Mouse (Mus musculus) MN1 (cell line): ENCODE data around the gene Zswim2.
"Not testable (repeated sequence)": the region's sequence is repeated elsewhere in the genome, so short reads cannot be mapped to it uniquely, and the experiment has no call there.

ENCODE experiments used
- DNase-seq: peaks from one replicate; pipeline ENCODE4 v3.0.0-alpha.2; 2016; ENCODE audit warnings: low spot score

The Zswim2 gene

GRCm38 (mm10) chr2:83940931-83941361 is at the start of gene Zswim2:
TSS of gene Zswim2 (minus strand) at chr2:83941228.
- peak; percentile 64 for DNase-seq

- DNase-seq = not testable (repeated sequence)
Observed at GRCm38 (mm10) chr2:83990253-83990652, 49.2 kb upstream of the Zswim2 start, which contains the start of gene Gm13691. TSS of gene Gm13691 (plus strand) at chr2:83990553.

GRCm38 (mm10) chr2:83984443-83984842 is 43.4 kb upstream of the Zswim2 start, which contains the start of gene Gm13697:
TSS of gene Gm13697 (plus strand) at chr2:83984743.
- DNase-seq = not testable (repeated sequence)

- DNase-seq = not testable (repeated sequence)
Observed at GRCm38 (mm10) chr2:83978633-83979032, 37.6 kb upstream of the Zswim2 start, which contains the start of gene Gm13694. TSS of gene Gm13694 (plus strand) at chr2:83978933.

GRCm38 (mm10) chr2:83972823-83973222 is 31.8 kb upstream of the Zswim2 start, which contains the start of gene Gm13696:
TSS of gene Gm13696 (plus strand) at chr2:83973123.
- not testable (repeated sequence) for DNase-seq

- not testable (repeated sequence) for DNase-seq
Observed at GRCm38 (mm10) chr2:83967013-83967412, 26.0 kb upstream of the Zswim2 start, which contains the start of gene Gm13695. TSS of gene Gm13695 (plus strand) at chr2:83967313.

- not testable (repeated sequence) for DNase-seq
Observed at GRCm38 (mm10) chr2:83961203-83961602, 20.2 kb upstream of the Zswim2 start, which contains the start of gene Gm13693. TSS of gene Gm13693 (plus strand) at chr2:83961503.

GRCm38 (mm10) chr2:83955393-83955792 is 14.4 kb upstream of the Zswim2 start, which contains the start of gene Gm13698:
TSS of gene Gm13698 (plus strand) at chr2:83955693.
- DNase-seq = not testable (repeated sequence)

- peak; percentile 3 for DNase-seq
Observed at GRCm38 (mm10) chr2:83941792-83942191, 764 bp upstream of the Zswim2 start.

GRCm38 (mm10) chr2:83941378-83941777 is 350 bp upstream of the Zswim2 start:
- no peak for DNase-seq

- peak; percentile 4 for DNase-seq
Observed at GRCm38 (mm10) chr2:83929478-83930088, 11.4 kb downstream of the Zswim2 start.

- DNase-seq = peak; percentile 4
Observed at GRCm38 (mm10) chr2:83901896-83902540, 39.0 kb downstream of the Zswim2 start.

- DNase-seq = peak; percentile 1
Observed at GRCm38 (mm10) chr2:83893701-83894100, 47.3 kb downstream of the Zswim2 start.

GRCm38 (mm10) chr2:83883850-83884420 is 57.1 kb downstream of the Zswim2 start:
- peak; percentile 4 for DNase-seq
